Mouse (Mus musculus) embryonic facial prominence, embryonic 13.5 days (tissue): ENCODE results near the gene Entr1. TPM values are rescaled to one million over a fixed set of nuclear protein-coding genes. Genes with fewer than 3 reads are reported as not detected.
"Not testable (repeated sequence)": the region's sequence is repeated elsewhere in the genome, so short reads cannot be mapped to it uniquely, and the experiment has no call there.

Experiments used
- ATAC-seq: fragments of 200-750 bp; cut with Nextera tagmentation; 2 replicates; pipeline ENCODE4 v1.8.0; 2017; ENCODE audit warnings: low read depth; ENCODE audit not compliant: insufficient number of reproducible peaks, insufficient read depth, low FRiP score, low TSS enrichment
- H3K27ac ChIP-seq: fragments of 300-500 bp; sonication (generic); 2 replicates; pipeline ENCODE4 v1.5.1; 2015; ENCODE audit warnings: moderate library complexity, mild to moderate bottlenecking, inconsistent platforms
- H3K27me3 ChIP-seq: fragments of 300-500 bp; sonication (generic); 2 replicates; pipeline ENCODE4 v1.6.1; 2015; ENCODE audit warnings: mild to moderate bottlenecking, inconsistent platforms
- H3K36me3 ChIP-seq: fragments of 300-500 bp; sonication (generic); 2 replicates; pipeline ENCODE4 v1.6.1; 2015; ENCODE audit warnings: mild to moderate bottlenecking, inconsistent platforms
- H3K4me1 ChIP-seq: fragments of 300-500 bp; sonication (generic); 2 replicates; pipeline ENCODE4 v1.6.1; 2015; ENCODE audit warnings: inconsistent platforms
- H3K4me2 ChIP-seq: fragments of 300-500 bp; sonication (generic); 2 replicates; pipeline ENCODE4 v1.6.1; 2015; ENCODE audit warnings: moderate library complexity, mild to moderate bottlenecking, inconsistent platforms
- H3K4me3 ChIP-seq: fragments of 300-500 bp; sonication (generic); 2 replicates; pipeline ENCODE4 v1.5.1; 2015; ENCODE audit warnings: mild to moderate bottlenecking, inconsistent platforms
- H3K9ac ChIP-seq: fragments of 300-500 bp; sonication (generic); 2 replicates; pipeline ENCODE4 v1.6.1; 2015; ENCODE audit warnings: mild to moderate bottlenecking, inconsistent platforms
- H3K9me3 ChIP-seq: fragments of 300-500 bp; sonication (generic); 2 replicates; pipeline ENCODE4 v1.6.1; 2016; ENCODE audit warnings: inconsistent platforms
- WGBS: fragments of 180-500 bp; shearing (Covaris S2); methylation state at CpG from one replicate; pipeline ENCODE4 v1.1.7; 2015; ENCODE audit warnings: mixed read lengths; 5-methylcytosine and 5-hydroxymethylcytosine counted together
- polyA plus RNA-seq: library from polyadenylated mRNA; unstranded; fragments of >200 nt; fragmentation: Nextera tagmentation; extraction: Ambion mirVana; gene quantifications from 2 replicates; pipeline ENCODE4 v1.2.1, GENCODE M21; 2015

Gene Entr1
- polyA plus RNA-seq, 1 experiment from 2014 or later = 142 TPM

- not testable (repeated sequence) for H3K27ac ChIP-seq, H3K4me1 ChIP-seq, ATAC-seq, H3K9me3 ChIP-seq, H3K27me3 ChIP-seq
- H3K9ac ChIP-seq = peak overlapping the region; percentile 89
- peak overlapping the region; percentile 92 for H3K4me3 ChIP-seq
- WGBS = 33% methylated on average over 6 of the region's 6 CpGs
- peaks cover 66% of the 10 kb centered on the region for H3K36me3 ChIP-seq
- H3K4me2 ChIP-seq = peak overlapping the region; percentile 93
These were observed 8.2 kb downstream of the Entr1 start for GRCm38 (mm10) chr2:26380871-26381270.

GRCm38 (mm10) chr2:26380131-26380771, 8.9 kb downstream of the Entr1 start, which contains the start of gene Snapc4:
Gene Snapc4 (minus strand): TSS chr2:26380653.
- H3K27me3 ChIP-seq = no peaks in the 10 kb centered on the region
- H3K9me3 ChIP-seq = no peaks in the 10 kb centered on the region
- ATAC-seq = peak; percentile 88
- H3K36me3 ChIP-seq = peaks cover 66% of the 10 kb centered on the region
- peaks cover 5% of the 10 kb centered on the region for H3K4me1 ChIP-seq
- H3K9ac ChIP-seq = peak within 1 kb of the TSS; percentile 89
- H3K4me2 ChIP-seq = peak within 1 kb of the TSS; percentile 93
- H3K4me3 ChIP-seq = peak within 1 kb of the TSS; percentile 92
- H3K27ac ChIP-seq = peak within 1 kb of the TSS; percentile 68
- 1% methylated on average over 38 of the region's 38 CpGs for WGBS

GRCm38 (mm10) chr2:26372396-26372795, 16.7 kb downstream of the Entr1 start:
- 94% methylated on average over 8 of the region's 8 CpGs for WGBS
- Histone ChIP-seq H3K36me3 (peaks cover 99% of the 10 kb centered on the region), H3K27ac (no peak overlapping the region), H3K9me3 (no peaks in the 10 kb centered on the region), H3K27me3 (no peaks in the 10 kb centered on the region), H3K4me1 (no peaks in the 10 kb centered on the region), H3K9ac (no peak overlapping the region), H3K4me3 (no peak overlapping the region), H3K4me2 (no peak overlapping the region)
- no peak for ATAC-seq

GRCm38 (mm10) chr2:26368572-26368971, 20.5 kb downstream of the Entr1 start:
- no peak overlapping the region for H3K27ac ChIP-seq
- H3K36me3 ChIP-seq = peaks cover 99% of the 10 kb centered on the region
- H3K27me3 ChIP-seq = no peaks in the 10 kb centered on the region
- no peak overlapping the region for H3K9ac ChIP-seq
- no peaks in the 10 kb centered on the region for H3K4me1 ChIP-seq
- no peak overlapping the region for H3K4me2 ChIP-seq
- H3K9me3 ChIP-seq = no peaks in the 10 kb centered on the region
- ATAC-seq = no peak
- WGBS = 89% methylated on average over 1 of the region's 1 CpGs
- no peak overlapping the region for H3K4me3 ChIP-seq

- no peak overlapping the region for H3K9ac ChIP-seq
- 94% methylated on average over 6 of the region's 6 CpGs for WGBS
- H3K36me3 ChIP-seq = peaks cover 99% of the 10 kb centered on the region
- no peaks in the 10 kb centered on the region for H3K27me3 ChIP-seq
- no peak overlapping the region for H3K4me2 ChIP-seq
- no peaks in the 10 kb centered on the region for H3K9me3 ChIP-seq
- no peak overlapping the region for H3K27ac ChIP-seq
- H3K4me1 ChIP-seq = no peaks in the 10 kb centered on the region
- no peak for ATAC-seq
- no peak overlapping the region for H3K4me3 ChIP-seq
These were observed 21.2 kb downstream of the Entr1 start for GRCm38 (mm10) chr2:26367911-26368310.

GRCm38 (mm10) chr2:26364738-26365465, 24.2 kb downstream of the Entr1 start:
- Histone ChIP-seq H3K9ac (no peak overlapping the region), H3K27me3 (no peaks in the 10 kb centered on the region), H3K36me3 (peaks cover 77% of the 10 kb centered on the region), H3K4me3 (no peak overlapping the region), H3K27ac (no peak overlapping the region; the same call in 1 of the 2 replicates), H3K9me3 (no peaks in the 10 kb centered on the region), H3K4me1 (no peaks in the 10 kb centered on the region), H3K4me2 (no peak overlapping the region)
- ATAC-seq = no peak
- 88% methylated on average over 10 of the region's 10 CpGs for WGBS

GRCm38 (mm10) chr2:26363481-26363880, 25.6 kb downstream of the Entr1 start:
- Histone ChIP-seq H3K4me2 (no peak overlapping the region), H3K9ac (no peak overlapping the region), H3K27ac (no peak overlapping the region), H3K27me3 (no peaks in the 10 kb centered on the region), H3K9me3 (no peaks in the 10 kb centered on the region), H3K4me1 (no peaks in the 10 kb centered on the region), H3K4me3 (no peak overlapping the region), H3K36me3 (peaks cover 63% of the 10 kb centered on the region)
- 86% methylated on average over 5 of the region's 5 CpGs for WGBS
- no peak for ATAC-seq

- Histone ChIP-seq H3K27me3 (no peaks in the 10 kb centered on the region), H3K36me3 (peaks cover 58% of the 10 kb centered on the region), H3K9me3 (no peaks in the 10 kb centered on the region), H3K4me1 (no peaks in the 10 kb centered on the region), H3K27ac (no peak overlapping the region), H3K4me3 (no peak overlapping the region), H3K4me2 (no peak overlapping the region), H3K9ac (no peak overlapping the region)
- no peak for ATAC-seq
- WGBS = 83% methylated on average over 5 of the region's 5 CpGs
These were observed 26.1 kb downstream of the Entr1 start for GRCm38 (mm10) chr2:26362991-26363390.

- 53% methylated on average over 3 of the region's 3 CpGs for WGBS
- H3K4me3 ChIP-seq = no peak within 1 kb of the TSS
- no peak for ATAC-seq
These were observed 28.3 kb downstream of the Entr1 start, which contains the start of gene Card9 for GRCm38 (mm10) chr2:26360772-26361171. Gene Card9 (minus strand): TSS chr2:26360918.

GRCm38 (mm10) chr2:26359983-26360382, 29.1 kb downstream of the Entr1 start:
- 87% methylated on average over 6 of the region's 6 CpGs for WGBS

More at GRCm38 (mm10) chr2:26360772-26361171, 28.3 kb downstream of the Entr1 start, which contains the start of gene Card9:
- H3K27ac ChIP-seq = no peak within 1 kb of the TSS; the same call in 1 of the 2 replicates
- H3K4me1 ChIP-seq = no peaks in the 10 kb centered on the region
- peaks cover 36% of the 10 kb centered on the region for H3K36me3 ChIP-seq
- H3K9ac ChIP-seq = no peak within 1 kb of the TSS
- H3K9me3 ChIP-seq = no peaks in the 10 kb centered on the region
- no peaks in the 10 kb centered on the region for H3K27me3 ChIP-seq
- no peak within 1 kb of the TSS for H3K4me2 ChIP-seq

GRCm38 (mm10) chr2:26358667-26359320, 30.3 kb downstream of the Entr1 start:
- Histone ChIP-seq H3K4me3 (no peak overlapping the region), H3K9ac (no peak overlapping the region), H3K4me2 (no peak overlapping the region), H3K36me3 (peaks cover 16% of the 10 kb centered on the region), H3K4me1 (no peaks in the 10 kb centered on the region), H3K9me3 (no peaks in the 10 kb centered on the region), H3K27me3 (no peaks in the 10 kb centered on the region), H3K27ac (no peak overlapping the region)
- no peak for ATAC-seq
- WGBS = 89% methylated on average over 13 of the region's 13 CpGs

More at GRCm38 (mm10) chr2:26359983-26360382, 29.1 kb downstream of the Entr1 start:
- Histone ChIP-seq H3K4me1 (no peaks in the 10 kb centered on the region), H3K27ac (no peak overlapping the region; the same call in 1 of the 2 replicates), H3K9ac (no peak overlapping the region), H3K9me3 (no peaks in the 10 kb centered on the region), H3K4me3 (no peak overlapping the region), H3K36me3 (peaks cover 28% of the 10 kb centered on the region), H3K4me2 (no peak overlapping the region), H3K27me3 (no peaks in the 10 kb centered on the region)
- no peak for ATAC-seq
